In the genomic region with DNA sequence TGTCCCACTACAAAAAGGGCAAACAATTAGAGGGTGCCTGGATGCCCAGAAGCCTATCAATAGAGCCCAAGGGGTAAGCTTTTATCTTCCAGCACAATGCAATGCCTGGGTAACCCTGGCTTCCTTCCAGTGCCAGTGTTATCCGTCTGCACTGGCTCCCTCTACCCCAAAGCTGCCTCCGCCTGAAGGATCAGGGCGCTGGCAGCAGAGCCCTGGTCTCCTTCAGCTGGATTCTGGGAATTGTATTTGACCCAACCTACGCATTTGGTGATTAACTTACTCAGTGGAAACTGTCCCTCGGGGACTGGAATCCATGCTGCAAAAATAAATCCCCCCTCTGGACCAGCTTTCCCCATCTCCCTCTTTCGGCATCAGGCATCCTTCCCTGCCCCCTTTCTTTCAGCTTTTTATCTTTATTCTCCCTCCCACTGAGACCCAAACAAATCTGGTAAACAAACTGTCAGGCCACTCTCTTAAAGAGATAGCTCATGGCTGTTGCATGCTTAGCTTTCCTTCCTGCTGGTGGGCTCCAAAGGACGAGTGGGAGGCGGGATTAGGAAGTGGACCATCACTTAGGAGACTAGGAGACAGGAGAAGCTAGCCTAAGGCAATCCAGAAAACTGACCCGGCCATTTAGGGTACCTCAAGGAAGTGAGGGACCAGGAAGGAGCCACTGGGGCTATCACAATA, we compare ENCODE assay signal across 9 mouse cellular contexts.
A peak's percentile ranks its signal among the peaks of the same experiment; 100 is the strongest.
DNase-seq lines count a peak whose midpoint lies in the region; ATAC-seq and TF ChIP-seq lines count a peak whose summit lies in the region.
"Had no signal": no experiment of that assay in that cellular context is flagged by ENCODE, and none has a peak within 500 bp of the region (broad histone marks: within the 10 kb centered on the region; RNA-seq: fewer than 3 reads in every experiment).

No protein-coding gene starts in this region.

- peaks cover 94% of the 10 kb centered on the region for H3K4me1 ChIP-seq in liver, embryonic 13.5 days (replicated peaks)
- H3K4me1 ChIP-seq in cerebellum, adult 2 months (ENCODE audit: control insufficient read depth, insufficient read depth, low read length), result peaks cover 22% of the 10 kb centered on the region

- no peak for TF ChIP-seq CTCF in gastrocnemius, adult 2 months (IDR thresholded peaks at IDR 0.05)
- TF ChIP-seq CTCF in cerebellum, adult 2 months (IDR thresholded peaks at IDR 0.05; ENCODE audit: borderline replicate concordance, insufficient read depth, low read depth, low read length), result no peak

- H3K27me3 ChIP-seq in liver, embryonic 13.5 days, result no peaks in the 10 kb centered on the region
- H3K27me3 ChIP-seq in cerebellum, adult 2 months (ENCODE audit: control insufficient read depth, insufficient read depth, low read length), result no peaks in the 10 kb centered on the region

- H3K9me3 ChIP-seq in liver, embryonic 13.5 days (replicated peaks), result no peaks in the 10 kb centered on the region

- H3K36me3 ChIP-seq in liver, embryonic 13.5 days, result no peaks in the 10 kb centered on the region

- H3K9ac ChIP-seq in liver, embryonic 13.5 days, result 0 out of 2 replicates have a peak overlapping the region, but pooled peaks have one; percentile 37

- peak overlapping the region; percentile 93 for H3K27ac ChIP-seq in gastrocnemius, adult 2 months
- H3K27ac ChIP-seq in liver, embryonic 13.5 days, result peak overlapping the region; percentile 80
- H3K27ac ChIP-seq in cerebellum, adult 2 months (ENCODE audit: insufficient read depth, low read length), result no peak overlapping the region

- no peak for DNase-seq in gastrocnemius, adult 2 months
- no peak for DNase-seq in gastrocnemius, postnatal 14 days
- DNase-seq in retina, postnatal 1 day, result peak; percentile 49
- no peak for DNase-seq in retina, embryonic 14.5 days (ENCODE audit: low spot score)
- DNase-seq in liver, embryonic 13.5 days, result no peak
- DNase-seq in thymus, postnatal 25 days, result no peak
- DNase-seq in right cerebral cortex, adult 2 months (ENCODE audit: low spot score in 2 of 2), result no peak
- no peak for DNase-seq in cerebellum, adult 2 months
- DNase-seq: gastrocnemius, postnatal 36 days had no signal

- peak; percentile 32 for ATAC-seq in liver, embryonic 13.5 days (ENCODE audit: low read depth)

- intact Hi-C loops in gastrocnemius, adult 2 months (cut with DNase I), result loop anchor here (5.0 kb wide), 1 partner anchor 42 kb away; no protein-coding TSS in a partner anchor
- intact Hi-C loops in gastrocnemius, postnatal 14 days (cut with DNase I; ENCODE audit: low total_unique reads), result no loop called here

- H3K4me3 ChIP-seq in gastrocnemius, adult 2 months, result peak overlapping the region; percentile 9; the same call in 1 of the 2 replicates
- no peak overlapping the region for H3K4me3 ChIP-seq in liver, embryonic 13.5 days (replicated peaks)
- no peak overlapping the region for H3K4me3 ChIP-seq in cerebellum, adult 2 months (replicated peaks; ENCODE audit: insufficient read depth, low read depth, low read length)

- WGBS in liver, embryonic 13.5 days (ENCODE audit: insufficient replicate concordance), result 19% methylated on average over 9 of the region's 9 CpGs
- 67% methylated on average over 9 of the region's 9 CpGs for WGBS in cerebellum, adult 2 months

- peak overlapping the region; percentile 1; the same call in 1 of the 2 replicates for H3K4me2 ChIP-seq in liver, embryonic 13.5 days

- TF ChIP-seq POLR2A in cerebellum, adult 2 months (IDR thresholded peaks at IDR 0.05; ENCODE audit: borderline replicate concordance, insufficient read depth, low read length), result no peak
